Mouse (Mus musculus): ENCODE results near the gene Gm10024. TPM values are rescaled to one million over a fixed set of nuclear protein-coding genes. Genes with fewer than 3 reads are reported as not detected.
A peak's percentile ranks its signal among the peaks of the same experiment; 100 is the strongest.
"Not testable (repeated sequence)": the region's sequence is repeated elsewhere in the genome, so short reads cannot be mapped to it uniquely, and the experiment has no call there.

Gene Gm10024
- polyA plus RNA-seq, 1 experiment from 2014 or later: not detected

DNA sequence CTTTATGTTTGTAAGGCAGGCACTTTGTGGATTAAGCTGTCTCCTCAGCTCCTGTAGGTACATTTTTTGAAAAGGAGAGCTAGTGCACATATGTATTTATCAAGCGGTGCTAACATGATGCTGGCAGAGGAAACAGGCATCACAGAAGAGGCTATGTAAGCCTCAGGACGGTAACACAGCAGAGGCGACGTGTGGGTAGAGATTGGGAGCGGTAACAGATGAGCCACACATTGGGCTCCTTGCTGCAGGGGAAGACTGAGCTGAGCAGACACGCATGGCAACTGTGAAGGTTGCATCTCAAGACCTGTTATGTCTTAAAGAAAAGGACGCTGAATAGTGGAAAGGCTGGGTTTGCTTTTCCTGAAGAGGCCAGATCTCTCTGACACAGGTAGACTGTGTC, 28.3 kb upstream of the Gm10024 start:
- no peaks in the 10 kb centered on the region for H3K9me3 ChIP-seq (ENCODE audit: control insufficient read depth, low read length)
- H3K27me3 ChIP-seq (ENCODE audit: control insufficient read depth, insufficient read depth, low read length): peaks cover 30% of the 10 kb centered on the region
- no peak for DNase-seq (ENCODE audit: low spot score)

DNA sequence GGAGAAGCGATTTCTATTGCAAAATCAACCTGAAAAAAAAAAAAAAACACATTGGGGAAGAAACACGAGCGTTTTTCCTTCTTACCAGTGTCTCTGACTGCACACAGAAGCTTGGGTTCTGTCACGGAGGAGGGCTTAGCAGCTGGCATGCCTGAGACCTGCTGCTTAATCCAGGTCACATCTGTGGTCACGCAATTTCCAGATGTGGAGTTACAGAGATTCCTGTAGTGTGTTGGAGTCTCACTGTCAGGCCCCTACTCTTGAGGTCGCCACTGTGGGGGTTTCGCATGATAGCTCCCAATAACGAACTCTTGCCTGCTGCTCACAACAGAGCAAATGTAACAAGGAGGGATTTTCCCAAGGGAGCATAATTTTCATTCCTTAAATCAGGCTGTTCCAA, 27.1 kb upstream of the Gm10024 start:
- H3K4me1 ChIP-seq (ENCODE audit: control insufficient read depth, insufficient read depth, low read length): peaks cover 14% of the 10 kb centered on the region
- H3K27me3 ChIP-seq (ENCODE audit: control insufficient read depth, insufficient read depth, low read length): peaks cover 27% of the 10 kb centered on the region

More for the DNA sequence above, 28.3 kb upstream of the Gm10024 start:
- Histone ChIP-seq H3K9ac (ENCODE audit: low read length) (no peak overlapping the region), H3K4me1 (ENCODE audit: control insufficient read depth, insufficient read depth, low read length) (peaks cover 19% of the 10 kb centered on the region), H3K27ac (replicated peaks; ENCODE audit: low read depth, low read length) (no peak overlapping the region), H3K4me2 (ENCODE audit: low read depth, severe bottlenecking) (no peak overlapping the region), H3K36me3 (ENCODE audit: control insufficient read depth, insufficient read depth, low read length) (no peaks in the 10 kb centered on the region), H3K4me3 (ENCODE audit: low read depth, low read length) (no peak overlapping the region)
- ATAC-seq (ENCODE audit: insufficient number of reproducible peaks, low FRiP score, low TSS enrichment, low read depth): no peak
- WGBS: 78% methylated on average over 7 of the region's 7 CpGs

DNA sequence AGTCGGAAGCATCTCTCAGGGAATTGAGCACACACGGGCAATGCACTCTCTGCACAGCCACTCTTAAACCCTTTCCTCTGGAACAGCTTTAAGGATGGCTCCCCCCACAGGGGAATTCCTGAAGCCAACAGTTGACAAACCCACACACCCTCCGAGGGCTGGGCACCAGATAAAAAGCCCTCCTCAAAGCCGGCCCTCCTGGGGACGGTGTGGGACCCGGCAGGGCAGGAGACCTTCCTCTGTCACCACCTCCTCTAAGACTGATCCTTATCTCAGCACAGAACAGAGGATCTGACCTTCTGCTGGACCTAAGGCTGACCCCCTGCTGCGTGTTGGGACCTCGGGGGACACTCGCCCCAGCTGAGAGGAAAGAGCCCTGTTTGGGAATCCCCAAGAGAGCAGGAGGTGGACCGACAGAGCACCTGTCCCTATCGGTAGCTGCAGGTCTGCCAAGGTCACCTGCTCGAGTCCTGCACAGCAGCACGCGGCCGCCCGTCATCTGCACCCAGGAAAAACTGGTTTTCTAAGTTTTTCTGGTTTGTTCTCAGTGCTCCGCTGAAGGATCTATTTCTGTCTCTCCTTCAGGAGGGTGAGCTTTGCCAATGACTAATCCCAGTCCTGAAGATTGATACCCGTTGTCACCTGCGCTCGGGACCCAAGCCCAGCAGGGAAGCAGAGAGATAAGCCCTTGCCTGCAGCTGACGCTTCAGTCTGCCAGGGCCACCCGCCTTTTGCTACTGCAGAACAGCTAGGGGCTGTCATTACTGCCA, 25.2 kb upstream of the Gm10024 start, which contains the start of gene Tspear:
Gene Tspear, plus strand, starts transcription at position 675 of the 770 bp plus-strand sequence.
- no peaks in the 10 kb centered on the region for H3K36me3 ChIP-seq (ENCODE audit: control insufficient read depth, insufficient read depth, low read length)
- no peak within 1 kb of the TSS for H3K27ac ChIP-seq (replicated peaks; ENCODE audit: low read depth, low read length)
- no peak within 1 kb of the TSS for H3K4me3 ChIP-seq (ENCODE audit: low read depth, low read length)
- WGBS: 4% methylated on average over 22 of the region's 22 CpGs
- DNase-seq (ENCODE audit: low spot score) (no peak), ATAC-seq (ENCODE audit: insufficient number of reproducible peaks, low FRiP score, low TSS enrichment, low read depth) (no peak)
- H3K9me3 ChIP-seq (ENCODE audit: control insufficient read depth, low read length): no peaks in the 10 kb centered on the region
- peaks cover 14% of the 10 kb centered on the region for H3K4me1 ChIP-seq (ENCODE audit: control insufficient read depth, insufficient read depth, low read length)
- H3K9ac ChIP-seq (ENCODE audit: low read length): no peak within 1 kb of the TSS
- H3K4me2 ChIP-seq (ENCODE audit: low read depth, severe bottlenecking): no peak within 1 kb of the TSS
- H3K27me3 ChIP-seq (ENCODE audit: control insufficient read depth, insufficient read depth, low read length): peaks cover 27% of the 10 kb centered on the region

More for the DNA sequence above, 27.1 kb upstream of the Gm10024 start:
- 20% methylated on average over 8 of the region's 8 CpGs for WGBS
- H3K4me2 ChIP-seq (ENCODE audit: low read depth, severe bottlenecking): no peak overlapping the region
- H3K27ac ChIP-seq (replicated peaks; ENCODE audit: low read depth, low read length): no peak overlapping the region
- H3K9ac ChIP-seq (ENCODE audit: low read length): no peak overlapping the region
- no peaks in the 10 kb centered on the region for H3K9me3 ChIP-seq (ENCODE audit: control insufficient read depth, low read length)
- DNase-seq (ENCODE audit: low spot score): peak; percentile 75
- ATAC-seq (ENCODE audit: insufficient number of reproducible peaks, low FRiP score, low TSS enrichment, low read depth): peak; percentile 49; the same call in 1 of the 2 replicates
- no peak overlapping the region for H3K4me3 ChIP-seq (ENCODE audit: low read depth, low read length)
- H3K36me3 ChIP-seq (ENCODE audit: control insufficient read depth, insufficient read depth, low read length): no peaks in the 10 kb centered on the region

DNA sequence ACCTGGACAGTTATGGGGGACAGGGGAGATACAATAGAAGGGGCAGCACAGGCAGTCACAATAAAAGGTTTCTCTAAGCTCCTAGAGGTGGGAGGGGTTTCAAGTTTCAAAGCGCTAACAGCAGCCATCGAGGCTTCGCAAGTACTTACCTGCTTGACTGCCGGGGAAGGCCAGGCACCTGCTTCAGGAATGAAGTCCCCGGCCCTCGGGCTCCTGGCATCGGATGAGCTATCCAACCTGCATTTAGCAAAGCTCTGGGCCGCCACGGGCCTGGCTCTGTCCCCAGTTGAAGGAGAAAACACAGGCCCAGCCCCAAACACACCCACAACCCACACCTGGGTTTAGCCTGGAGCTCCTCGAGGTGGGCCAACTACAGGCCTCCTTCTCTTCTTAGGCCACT, 24.2 kb upstream of the Gm10024 start:
- no peak overlapping the region for H3K27ac ChIP-seq (replicated peaks; ENCODE audit: low read depth, low read length)
- DNase-seq (ENCODE audit: low spot score): no peak

DNA sequence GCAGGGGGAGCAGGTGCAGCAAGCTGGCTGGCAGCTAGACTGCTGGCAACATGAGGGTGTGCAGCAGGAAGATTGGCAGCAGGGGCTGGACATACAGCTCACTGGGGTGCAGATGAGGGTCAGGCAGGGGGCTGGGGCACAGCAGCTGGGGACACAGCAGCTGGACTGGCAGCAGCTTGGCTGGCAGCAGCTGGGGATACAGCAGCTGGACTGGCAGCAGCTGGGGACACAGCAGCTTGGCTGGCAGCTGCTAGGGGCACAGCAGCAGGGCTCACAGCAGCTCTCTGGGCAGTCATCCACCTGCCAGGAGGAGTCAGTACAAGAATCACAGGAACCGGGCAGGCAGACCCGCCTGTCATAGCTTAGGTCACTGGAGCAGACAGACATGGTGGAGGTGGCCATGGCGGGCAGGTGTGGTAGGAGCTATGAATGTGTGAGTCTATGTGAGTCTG, 20.9 kb upstream of the Gm10024 start, which contains the start of gene Gm19402:
Gene Gm19402, minus strand, starts transcription at position 402 of the 452 bp plus-strand sequence.
- not testable (repeated sequence) for DNase-seq (ENCODE audit: low spot score); H3K9ac ChIP-seq (ENCODE audit: low read length); H3K36me3 ChIP-seq (ENCODE audit: control insufficient read depth, insufficient read depth, low read length); H3K4me3 ChIP-seq (ENCODE audit: low read depth, low read length); H3K4me2 ChIP-seq (ENCODE audit: low read depth, severe bottlenecking); H3K9me3 ChIP-seq (ENCODE audit: control insufficient read depth, low read length); H3K4me1 ChIP-seq (ENCODE audit: control insufficient read depth, insufficient read depth, low read length); ATAC-seq (ENCODE audit: insufficient number of reproducible peaks, low FRiP score, low TSS enrichment, low read depth); H3K27ac ChIP-seq (replicated peaks; ENCODE audit: low read depth, low read length)
- WGBS: 69% methylated on average over 3 of the region's 3 CpGs
- peaks cover 23% of the 10 kb centered on the region for H3K27me3 ChIP-seq (ENCODE audit: control insufficient read depth, insufficient read depth, low read length)

More for the DNA sequence above, 24.2 kb upstream of the Gm10024 start:
- H3K4me1 ChIP-seq (ENCODE audit: control insufficient read depth, insufficient read depth, low read length): peaks cover 12% of the 10 kb centered on the region
- H3K36me3 ChIP-seq (ENCODE audit: control insufficient read depth, insufficient read depth, low read length): no peaks in the 10 kb centered on the region
- no peak overlapping the region for H3K4me3 ChIP-seq (ENCODE audit: low read depth, low read length)
- H3K9ac ChIP-seq (ENCODE audit: low read length): no peak overlapping the region
- peaks cover 27% of the 10 kb centered on the region for H3K27me3 ChIP-seq (ENCODE audit: control insufficient read depth, insufficient read depth, low read length)
- ATAC-seq (ENCODE audit: insufficient number of reproducible peaks, low FRiP score, low TSS enrichment, low read depth): no peak
- H3K9me3 ChIP-seq (ENCODE audit: control insufficient read depth, low read length): no peaks in the 10 kb centered on the region
- no peak overlapping the region for H3K4me2 ChIP-seq (ENCODE audit: low read depth, severe bottlenecking)
- 17% methylated on average over 10 of the region's 10 CpGs for WGBS

DNA sequence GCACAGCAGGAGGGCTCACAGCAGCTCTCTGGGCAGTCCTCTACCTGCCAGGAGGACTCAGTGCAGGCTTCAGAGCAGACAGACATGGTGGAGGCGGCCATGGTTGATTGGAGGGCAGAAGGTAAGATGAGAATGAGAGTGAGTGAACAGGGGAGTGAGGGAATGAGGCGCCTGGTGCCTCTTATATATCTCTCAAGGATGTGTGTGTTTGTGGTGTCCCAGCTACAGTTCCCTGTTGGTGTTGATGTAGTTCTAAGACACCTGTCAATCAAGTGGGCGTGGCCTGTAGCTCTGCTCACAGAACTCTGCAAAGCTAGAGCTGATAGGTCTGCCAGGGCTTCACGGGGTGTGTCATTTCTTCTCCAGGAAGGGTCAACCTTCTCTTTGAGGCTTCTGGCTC, 14.1 kb upstream of the Gm10024 start, which contains the start of gene Gm9508:
Gene Gm9508, minus strand, starts transcription at position 101 of the 400 bp plus-strand sequence.
- Histone ChIP-seq H3K27me3 (ENCODE audit: control insufficient read depth, insufficient read depth, low read length) (no peaks in the 10 kb centered on the region), H3K9me3 (ENCODE audit: control insufficient read depth, low read length) (no peaks in the 10 kb centered on the region), H3K4me3 (ENCODE audit: low read depth, low read length) (no peak within 1 kb of the TSS), H3K36me3 (ENCODE audit: control insufficient read depth, insufficient read depth, low read length) (no peaks in the 10 kb centered on the region), H3K27ac (replicated peaks; ENCODE audit: low read depth, low read length) (no peak within 1 kb of the TSS), H3K4me2 (ENCODE audit: low read depth, severe bottlenecking) (no peak within 1 kb of the TSS), H3K4me1 (ENCODE audit: control insufficient read depth, insufficient read depth, low read length) (no peaks in the 10 kb centered on the region), H3K9ac (ENCODE audit: low read length) (no peak within 1 kb of the TSS)
- DNase-seq (ENCODE audit: low spot score) (no peak), ATAC-seq (ENCODE audit: insufficient number of reproducible peaks, low FRiP score, low TSS enrichment, low read depth) (no peak)
- 36% methylated on average over 4 of the region's 4 CpGs for WGBS

DNA sequence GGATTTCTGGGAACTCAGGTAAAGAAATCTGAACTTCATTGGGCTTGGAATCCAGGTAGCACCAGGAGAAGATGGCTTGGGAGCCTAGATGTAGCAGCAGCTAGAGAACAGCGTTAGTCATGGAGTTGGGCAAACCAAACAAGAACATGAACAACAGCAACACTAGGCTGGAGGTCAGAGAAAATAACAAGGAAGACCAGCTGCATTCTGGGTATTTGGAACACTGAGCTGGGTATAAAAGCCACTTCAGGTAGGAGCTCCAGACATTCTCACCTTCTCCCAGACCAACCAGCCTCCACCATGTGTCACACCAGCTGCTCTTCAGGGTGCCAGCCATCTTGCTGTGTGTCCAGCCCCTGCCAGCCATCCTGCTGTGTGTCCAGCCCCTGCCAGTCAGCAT, 4.9 kb upstream of the Gm10024 start, which contains the start of gene Gm10272:
Gene Gm10272, plus strand, starts transcription at position 301 of the 400 bp plus-strand sequence.
- Histone ChIP-seq H3K4me1 (ENCODE audit: control insufficient read depth, insufficient read depth, low read length) (no peaks in the 10 kb centered on the region), H3K4me3 (ENCODE audit: low read depth, low read length) (no peak within 1 kb of the TSS), H3K27me3 (ENCODE audit: control insufficient read depth, insufficient read depth, low read length) (no peaks in the 10 kb centered on the region), H3K36me3 (ENCODE audit: control insufficient read depth, insufficient read depth, low read length) (no peaks in the 10 kb centered on the region), H3K9me3 (ENCODE audit: control insufficient read depth, low read length) (no peaks in the 10 kb centered on the region; the same call in 1 of the 2 replicates), H3K4me2 (ENCODE audit: low read depth, severe bottlenecking) (no peak within 1 kb of the TSS), H3K27ac (replicated peaks; ENCODE audit: low read depth, low read length) (no peak within 1 kb of the TSS), H3K9ac (ENCODE audit: low read length) (no peak within 1 kb of the TSS)
- DNase-seq (ENCODE audit: low spot score): no peak
- no peak for ATAC-seq (ENCODE audit: insufficient number of reproducible peaks, low FRiP score, low TSS enrichment, low read depth)
- 92% methylated on average over 1 of the region's 1 CpGs for WGBS

DNA sequence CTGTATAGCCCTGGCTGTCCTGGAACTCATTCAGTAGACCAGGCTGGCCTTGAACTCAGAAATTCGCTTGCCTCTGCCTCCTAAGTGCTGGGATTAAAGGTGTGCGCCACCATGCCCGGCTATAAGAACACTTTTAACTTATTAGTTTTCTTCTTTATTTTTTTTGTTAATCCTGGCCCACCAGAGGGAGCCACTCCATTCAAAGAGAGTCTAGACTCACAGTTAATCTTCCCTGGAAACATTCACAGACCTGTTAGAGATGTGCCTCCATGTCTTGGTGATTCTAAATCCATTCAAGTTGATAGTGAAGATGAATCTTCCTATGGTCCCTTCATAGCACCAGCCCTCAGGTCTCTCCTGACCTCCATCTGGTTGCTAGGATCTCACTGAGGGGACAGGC, 1.4 kb upstream of the Gm10024 start:
- DNase-seq (ENCODE audit: low spot score) (no peak), ATAC-seq (ENCODE audit: insufficient number of reproducible peaks, low FRiP score, low TSS enrichment, low read depth) (no peak)
- no peak overlapping the region for H3K4me3 ChIP-seq (ENCODE audit: low read depth, low read length)
- 84% methylated on average over 3 of the region's 3 CpGs for WGBS
- H3K36me3 ChIP-seq (ENCODE audit: control insufficient read depth, insufficient read depth, low read length): no peaks in the 10 kb centered on the region
- no peak overlapping the region for H3K27ac ChIP-seq (replicated peaks; ENCODE audit: low read depth, low read length)
- no peaks in the 10 kb centered on the region for H3K4me1 ChIP-seq (ENCODE audit: control insufficient read depth, insufficient read depth, low read length)
- H3K4me2 ChIP-seq (ENCODE audit: low read depth, severe bottlenecking): no peak overlapping the region
- no peak overlapping the region for H3K9ac ChIP-seq (ENCODE audit: low read length)
- H3K27me3 ChIP-seq (ENCODE audit: control insufficient read depth, insufficient read depth, low read length): no peaks in the 10 kb centered on the region
- no peaks in the 10 kb centered on the region; the same call in 1 of the 2 replicates for H3K9me3 ChIP-seq (ENCODE audit: control insufficient read depth, low read length)

All from limb, embryonic 11.5 days (tissue).